Mouse (Mus musculus) hindbrain, embryonic 14.5 days (tissue): Measurements from ENCODE around the gene Acss2. TPM values are rescaled to one million over a fixed set of nuclear protein-coding genes. Genes with fewer than 3 reads are reported as not detected.

Source experiments
- ATAC-seq: fragments of 200-750 bp; cut with Nextera tagmentation; 2 replicates; pipeline ENCODE4 v1.8.0; 2017; ENCODE audit warnings: moderate number of reproducible peaks, mild to moderate bottlenecking, moderate TSS enrichment, moderate library complexity; ENCODE audit not compliant: low FRiP score
- DNase-seq: peaks from one replicate; pipeline ENCODE4 v3.0.0-alpha.2; 2015; ENCODE audit warnings: low spot score
- H3K27ac ChIP-seq: fragments of 300-500 bp; sonication (generic); 2 replicates; pipeline ENCODE4 v1.5.1; 2014; ENCODE audit warnings: mild to moderate bottlenecking, moderate library complexity
- H3K27me3 ChIP-seq: fragments of 300-500 bp; sonication (generic); 2 replicates; pipeline ENCODE4 v1.6.1; 2014; ENCODE audit warnings: mild to moderate bottlenecking, low read length, mixed read lengths; ENCODE audit not compliant: control insufficient read depth, insufficient read depth
- H3K36me3 ChIP-seq: fragments of 300-500 bp; sonication (generic); replicated peaks from 2 replicates; pipeline ENCODE4 v1.6.1; 2014; ENCODE audit not compliant: control insufficient read depth, insufficient read depth
- H3K4me1 ChIP-seq: fragments of 300-500 bp; sonication (generic); replicated peaks from 2 replicates; pipeline ENCODE4 v1.6.1; 2014; ENCODE audit warnings: antibody characterized with exemption, low read length, mixed read lengths; ENCODE audit not compliant: control insufficient read depth, insufficient read depth
- H3K4me2 ChIP-seq: fragments of 300-500 bp; sonication (generic); replicated peaks from 2 replicates; pipeline ENCODE4 v1.6.1; 2014; ENCODE audit warnings: mild to moderate bottlenecking, moderate library complexity
- H3K4me3 ChIP-seq: fragments of 300-500 bp; sonication (generic); replicated peaks from 2 replicates; pipeline ENCODE4 v1.5.1; 2014; ENCODE audit warnings: mild to moderate bottlenecking, low read length
- H3K9ac ChIP-seq: fragments of 300-500 bp; sonication (generic); 2 replicates; pipeline ENCODE4 v1.6.1; 2014
- H3K9me3 ChIP-seq: fragments of 300-500 bp; sonication (generic); 2 replicates; pipeline ENCODE4 v1.6.1; 2016; ENCODE audit warnings: low read length; ENCODE audit not compliant: control insufficient read depth
- WGBS: fragments of 180-500 bp; shearing (Covaris S2); extraction: QIAGEN DNeasy Blood & Tissue Kit; methylation state at CpG from one replicate; pipeline ENCODE4 v1.1.7; 2014; 5-methylcytosine and 5-hydroxymethylcytosine counted together
- polyA plus RNA-seq: library from polyadenylated mRNA; unstranded; fragments of >200 nt; fragmentation: Nextera tagmentation; extraction: Ambion mirVana; gene quantifications from 2 replicates; pipeline ENCODE4 v1.2.1, GENCODE M21; 2014

Acss2 gene
- polyA plus RNA-seq = 25.3 and 28.5 TPM in 2 replicates

DNA sequence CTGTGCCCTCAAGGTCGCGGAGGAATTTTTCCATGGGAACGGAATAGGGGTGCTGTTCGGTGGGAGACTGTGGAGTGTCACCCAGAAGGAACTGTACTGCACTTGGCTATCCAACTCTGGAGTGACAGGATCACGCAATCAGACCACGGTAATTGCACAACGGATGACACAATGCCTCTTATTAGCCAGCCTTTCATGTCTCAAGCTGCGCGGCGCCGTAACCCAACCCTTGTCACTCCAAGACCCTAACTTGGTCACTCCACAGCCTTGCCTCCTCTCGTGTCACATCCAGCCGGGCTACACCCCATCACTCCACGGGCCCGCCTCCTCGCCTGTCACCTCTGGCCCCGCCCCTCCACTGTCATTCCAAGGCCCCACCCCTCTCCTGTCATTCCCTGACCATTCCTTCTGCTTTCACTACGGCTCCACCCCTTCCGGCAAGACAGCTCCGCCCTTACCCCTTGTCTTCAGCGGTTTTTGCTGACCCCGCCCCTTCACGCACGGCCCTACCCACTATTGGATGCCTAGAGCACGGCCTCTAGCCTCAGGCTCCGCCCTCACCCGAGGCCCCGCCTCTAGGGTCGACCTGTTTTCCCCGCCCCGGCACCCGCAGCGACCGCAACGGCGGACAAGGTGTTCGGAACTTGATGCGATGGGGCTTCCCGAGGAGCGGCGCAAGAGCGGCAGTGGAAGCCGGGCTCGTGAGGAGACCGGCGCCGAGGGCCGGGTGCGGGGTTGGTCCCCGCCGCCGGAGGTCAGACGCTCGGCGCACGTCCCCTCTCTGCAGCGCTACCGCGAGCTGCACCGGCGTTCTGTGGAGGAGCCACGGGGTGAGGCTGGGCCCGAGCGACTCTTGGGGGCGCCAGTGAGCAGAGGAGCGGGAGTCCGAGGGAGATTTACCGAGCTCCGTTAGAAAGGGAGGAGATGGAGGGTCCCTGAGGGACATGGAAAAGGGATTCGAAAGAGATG lies at the start of gene Acss2, which contains the start of gene Ggt7:
Acss2 (plus strand) TSS at position 494 of the 969 bp plus-strand sequence.
Ggt7 (minus strand) TSS at position 783 of the 969 bp plus-strand sequence.
- Histone ChIP-seq H3K27me3 (no peaks in the 10 kb centered on the region), H3K9ac (peak within 1 kb of the TSS; percentile 54), H3K4me1 (peaks cover 31% of the 10 kb centered on the region), H3K9me3 (no peaks in the 10 kb centered on the region), H3K36me3 (no peaks in the 10 kb centered on the region), H3K27ac (peak within 1 kb of the TSS; percentile 66), H3K4me3 (peak within 1 kb of the TSS; percentile 58), H3K4me2 (peak within 1 kb of the TSS; percentile 71)
- DNase-seq (peak; percentile 92), ATAC-seq (peak; percentile 99)
- WGBS = 3% methylated on average over 70 of the region's 70 CpGs

DNA sequence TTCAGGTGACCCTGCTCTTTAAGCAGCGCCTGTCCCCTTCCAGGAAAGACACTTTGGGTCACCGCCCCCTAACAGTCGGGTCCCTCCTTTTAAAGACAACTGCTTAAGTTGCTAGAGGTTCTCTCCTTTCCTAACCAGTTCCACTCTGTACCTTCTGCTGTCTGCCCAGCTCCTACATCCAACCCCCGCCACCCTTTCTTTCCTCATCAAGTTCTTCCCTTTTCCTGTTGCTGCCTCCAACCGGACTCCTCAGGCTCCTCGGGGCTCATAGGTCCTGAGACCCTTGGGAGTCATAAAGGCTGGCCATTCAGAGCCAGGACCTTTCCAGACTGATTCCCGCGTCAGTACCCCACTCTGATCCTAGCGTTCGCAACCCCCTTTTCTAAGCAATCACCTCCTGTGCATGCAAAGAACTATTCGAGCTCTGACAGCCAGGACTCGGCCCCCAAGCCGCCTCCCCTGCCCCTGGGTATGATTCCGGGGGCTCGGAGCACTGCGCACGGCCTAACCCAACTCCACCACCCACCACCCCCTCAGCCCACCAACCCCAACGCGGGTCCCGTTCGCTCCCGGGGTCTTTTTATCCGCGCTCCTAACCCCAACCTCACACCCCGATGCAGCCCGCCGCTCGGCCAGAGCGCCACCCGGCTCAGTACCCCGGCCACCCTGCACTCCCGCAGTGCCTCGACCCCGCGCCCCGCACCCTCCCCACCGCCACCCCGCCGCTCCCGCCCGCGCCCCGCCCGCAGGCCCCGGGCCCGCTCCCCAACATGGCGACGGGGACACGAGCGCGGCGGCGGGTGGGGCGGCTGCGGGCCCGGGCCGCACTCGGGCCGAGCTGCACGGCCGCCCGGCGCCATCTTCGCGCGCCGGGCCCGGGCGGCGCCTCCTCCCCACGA lies 44.8 kb upstream of the Acss2 start:
- Histone ChIP-seq H3K4me1 (peaks cover 31% of the 10 kb centered on the region), H3K4me3 (peak overlapping the region; percentile 80), H3K27ac (peak overlapping the region; percentile 88), H3K9me3 (no peaks in the 10 kb centered on the region), H3K27me3 (no peaks in the 10 kb centered on the region), H3K9ac (peak overlapping the region; percentile 89), H3K4me2 (peak overlapping the region; percentile 76), H3K36me3 (no peaks in the 10 kb centered on the region)
- ATAC-seq (peak; percentile 25), DNase-seq (no peak)
- under 1% methylated on average over 38 of the region's 71 CpGs for WGBS

DNA sequence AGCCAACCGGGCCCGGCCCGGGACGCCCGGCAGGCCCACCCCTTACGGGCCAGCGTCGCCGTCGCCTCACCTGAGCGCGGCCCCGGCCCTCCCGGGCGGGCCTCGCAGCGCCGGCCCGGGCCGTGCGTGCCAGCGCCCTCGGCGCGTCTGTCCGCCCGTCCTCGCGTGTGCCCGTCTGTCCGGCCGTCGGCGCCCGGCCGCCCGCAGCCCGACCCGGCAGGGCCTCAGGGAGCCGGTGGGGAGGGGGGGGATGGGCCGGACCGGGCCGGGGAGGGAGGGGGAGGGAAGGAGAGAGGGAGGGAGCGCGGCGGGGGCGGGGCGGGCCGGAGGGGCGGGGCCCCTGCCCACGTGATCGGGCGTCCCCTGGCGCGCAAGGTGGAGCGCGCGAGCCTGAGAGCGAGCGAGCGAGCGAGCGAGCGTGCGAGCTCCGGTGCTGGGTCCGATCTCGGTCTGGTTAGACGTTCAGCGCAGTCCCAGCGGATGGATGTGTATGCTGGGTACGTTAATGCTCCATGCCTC lies 44.1 kb upstream of the Acss2 start, which contains the start of gene Ncoa6:
Ncoa6 (minus strand) TSS at position 325 of the 519 bp plus-strand sequence.
- ATAC-seq (peak; percentile 86), DNase-seq (peak; percentile 85)
- Histone ChIP-seq H3K4me2 (peak within 1 kb of the TSS; percentile 76), H3K4me1 (peaks cover 31% of the 10 kb centered on the region), H3K9me3 (no peaks in the 10 kb centered on the region), H3K4me3 (peak within 1 kb of the TSS; percentile 80), H3K27me3 (no peaks in the 10 kb centered on the region), H3K36me3 (no peaks in the 10 kb centered on the region), H3K27ac (peak within 1 kb of the TSS; percentile 88), H3K9ac (peak within 1 kb of the TSS; percentile 89)
- 1% methylated on average over 42 of the region's 72 CpGs for WGBS

DNA sequence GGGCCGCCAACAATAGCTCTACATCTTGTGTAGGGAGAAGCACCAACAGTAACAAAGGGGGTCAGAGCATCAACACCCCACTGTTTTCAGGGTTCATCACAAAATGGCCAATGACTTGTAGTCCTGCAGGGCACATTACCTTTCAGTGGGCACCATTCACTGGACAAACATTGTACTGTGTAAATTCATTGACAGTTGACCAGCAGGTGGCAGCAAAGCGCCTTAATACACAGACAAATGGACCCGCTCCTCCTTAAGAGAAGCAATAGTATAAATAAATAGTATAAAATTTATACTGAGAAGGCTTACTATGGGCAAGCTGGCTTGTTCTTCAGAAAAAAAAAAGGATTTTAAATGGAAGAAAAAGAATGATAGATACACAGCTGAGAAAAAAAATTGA lies 35.7 kb upstream of the Acss2 start:
- Histone ChIP-seq H3K4me3 (no peak overlapping the region), H3K9me3 (no peaks in the 10 kb centered on the region), H3K27ac (no peak overlapping the region), H3K4me2 (no peak overlapping the region), H3K4me1 (no peaks in the 10 kb centered on the region), H3K9ac (no peak overlapping the region), H3K27me3 (no peaks in the 10 kb centered on the region), H3K36me3 (no peaks in the 10 kb centered on the region)
- DNase-seq (peak; percentile 74), ATAC-seq (no peak)
- 41% methylated on average over 3 of the region's 3 CpGs for WGBS

DNA sequence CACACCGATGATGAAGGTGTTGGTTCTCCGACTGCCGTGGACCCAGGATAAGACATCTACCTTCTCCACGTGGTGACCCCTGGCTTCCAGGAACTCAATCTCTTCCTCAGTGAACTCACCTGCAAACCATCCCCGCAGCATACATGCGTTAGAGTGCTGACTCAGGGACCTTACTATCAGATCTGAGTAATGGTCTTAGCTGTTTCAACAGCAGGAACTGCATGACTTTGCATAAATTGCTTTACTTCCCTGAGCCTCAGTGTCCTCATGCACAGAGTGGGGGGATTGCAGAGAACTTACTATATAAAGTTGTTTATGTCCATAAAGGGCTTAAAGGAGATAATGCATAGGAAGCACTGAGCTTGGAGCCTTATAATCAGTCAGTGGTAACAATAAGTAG lies 26.8 kb upstream of the Acss2 start:
- ATAC-seq (no peak), DNase-seq (no peak)
- peaks cover 55% of the 10 kb centered on the region for H3K36me3 ChIP-seq
- H3K9me3 ChIP-seq = no peaks in the 10 kb centered on the region
- WGBS = 95% methylated on average over 6 of the region's 6 CpGs
- H3K27ac ChIP-seq = no peak overlapping the region
- no peaks in the 10 kb centered on the region for H3K27me3 ChIP-seq
- H3K4me2 ChIP-seq = no peak overlapping the region
- H3K4me3 ChIP-seq = no peak overlapping the region
- H3K9ac ChIP-seq = no peak overlapping the region
- H3K4me1 ChIP-seq = no peaks in the 10 kb centered on the region

DNA sequence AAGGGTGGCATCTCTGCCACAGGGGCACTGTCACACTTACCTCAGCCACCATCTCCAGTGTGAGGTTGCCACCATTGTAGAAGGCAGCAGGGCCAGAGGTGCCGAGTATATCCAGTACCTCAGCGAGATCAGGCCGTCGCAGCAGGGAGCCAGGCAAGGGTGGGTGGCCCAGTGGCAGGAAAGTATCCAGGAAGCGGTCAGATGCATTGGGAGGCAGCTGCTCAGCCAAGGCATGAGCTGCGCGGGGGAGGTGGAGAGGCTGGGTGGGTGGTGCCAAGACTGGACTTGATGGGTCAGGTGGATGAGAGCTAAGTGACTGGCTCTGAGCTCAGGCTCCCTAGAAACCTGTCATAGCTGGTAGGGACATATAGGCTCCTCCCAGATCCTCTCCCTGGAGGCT lies 15.2 kb upstream of the Acss2 start:
- peaks cover 83% of the 10 kb centered on the region for H3K36me3 ChIP-seq
- ATAC-seq = no peak

DNA sequence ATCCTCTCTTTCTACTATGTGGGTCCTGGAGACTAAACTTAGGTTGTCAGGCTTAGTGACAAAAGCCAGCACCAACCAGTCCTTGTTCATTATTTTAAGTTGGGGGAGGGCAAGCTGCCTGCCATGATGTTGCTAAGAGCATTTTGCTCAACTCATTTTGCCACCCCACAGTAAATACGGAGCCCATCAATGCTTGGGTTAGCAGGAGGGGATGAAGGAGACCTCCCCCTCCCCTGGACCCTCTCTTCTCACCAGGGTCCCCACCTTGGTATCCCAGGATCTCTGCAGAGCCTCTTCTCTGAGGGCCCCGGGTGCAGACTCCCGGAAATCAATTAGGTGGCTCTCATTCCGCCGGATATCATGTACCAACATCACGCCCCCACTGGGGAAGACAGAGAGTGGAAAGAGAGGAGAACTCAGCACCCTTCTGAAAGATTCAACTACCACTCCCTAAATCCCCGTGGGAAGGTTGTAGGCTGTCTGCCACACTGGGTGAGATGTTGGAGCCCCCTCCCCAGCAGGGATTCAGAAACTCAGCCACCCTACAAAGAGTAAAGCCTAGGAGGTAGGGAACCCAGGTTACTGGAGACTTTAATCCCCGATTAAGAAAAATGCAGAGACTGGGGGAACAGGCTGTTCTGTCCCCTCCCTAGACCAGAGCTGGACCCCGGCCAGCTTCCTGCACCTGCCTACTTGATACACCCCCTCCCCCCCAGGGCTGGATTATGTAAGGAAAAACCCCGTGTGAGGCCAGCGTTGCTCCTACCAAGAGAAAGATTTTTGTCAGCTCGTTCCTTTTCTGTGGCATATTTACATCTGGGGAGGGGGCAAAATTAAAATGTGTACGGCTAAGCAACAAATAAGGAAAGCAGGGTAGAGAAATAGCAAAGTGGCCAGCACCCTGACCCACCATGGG lies 13.1 kb upstream of the Acss2 start:
- no peak overlapping the region for H3K9ac ChIP-seq
- no peaks in the 10 kb centered on the region for H3K27me3 ChIP-seq
- no peak overlapping the region for H3K4me3 ChIP-seq
- 66% methylated on average over 13 of the region's 13 CpGs for WGBS
- no peak for ATAC-seq
- H3K4me1 ChIP-seq = no peaks in the 10 kb centered on the region; the same call in 1 of the 2 replicates
- no peak overlapping the region for H3K27ac ChIP-seq
- no peak overlapping the region for H3K4me2 ChIP-seq
- no peak for DNase-seq
- no peaks in the 10 kb centered on the region for H3K9me3 ChIP-seq
- H3K36me3 ChIP-seq = peaks cover 62% of the 10 kb centered on the region

More for the DNA sequence above, 15.2 kb upstream of the Acss2 start:
- no peak overlapping the region for H3K27ac ChIP-seq
- no peak overlapping the region for H3K9ac ChIP-seq
- no peaks in the 10 kb centered on the region for H3K27me3 ChIP-seq
- 83% methylated on average over 7 of the region's 7 CpGs for WGBS
- H3K4me1 ChIP-seq = no peaks in the 10 kb centered on the region; the same call in 1 of the 2 replicates
- H3K4me2 ChIP-seq = no peak overlapping the region
- no peak overlapping the region for H3K4me3 ChIP-seq
- H3K9me3 ChIP-seq = no peaks in the 10 kb centered on the region
- DNase-seq = no peak

DNA sequence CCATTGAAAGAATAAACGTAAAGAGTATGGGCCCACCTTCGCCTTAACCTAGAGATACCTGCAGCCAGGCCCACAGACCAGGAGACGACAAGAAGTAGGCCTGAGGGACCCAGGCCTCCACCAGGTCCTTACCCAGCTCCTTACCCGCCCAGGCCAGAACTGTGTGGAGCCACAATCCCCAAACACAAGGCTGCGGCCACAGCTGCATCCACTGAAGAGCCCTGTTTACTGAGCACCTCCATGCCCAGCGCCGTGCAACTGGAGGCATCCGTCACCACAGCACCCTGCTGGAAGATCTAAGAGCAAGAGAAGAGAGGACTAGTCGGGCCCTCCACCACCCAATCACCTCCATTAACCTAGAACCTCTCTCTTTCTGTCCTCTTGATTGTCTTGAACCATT lies 11.9 kb upstream of the Acss2 start:
- peaks cover 53% of the 10 kb centered on the region for H3K36me3 ChIP-seq
- no peaks in the 10 kb centered on the region for H3K27me3 ChIP-seq
- ATAC-seq (no peak), DNase-seq (no peak)
- H3K9ac ChIP-seq = no peak overlapping the region
- no peak overlapping the region for H3K4me2 ChIP-seq
- H3K27ac ChIP-seq = no peak overlapping the region
- no peaks in the 10 kb centered on the region for H3K9me3 ChIP-seq
- WGBS = 90% methylated on average over 9 of the region's 9 CpGs
- no peaks in the 10 kb centered on the region; the same call in 1 of the 2 replicates for H3K4me1 ChIP-seq
- no peak overlapping the region for H3K4me3 ChIP-seq
